Mouse (Mus musculus): ENCODE results near the gene Pigu. TPM values are rescaled to one million over a fixed set of nuclear protein-coding genes. Genes with fewer than 3 reads are reported as not detected.

The Pigu gene
- polyA plus RNA-seq, 1 experiment from 2014 or later: 65.0 TPM

- ATAC-seq (ENCODE audit: low FRiP score, low TSS enrichment): no peak
- Histone ChIP-seq H3K27me3 (ENCODE audit: insufficient read depth, low read length) (no peaks in the 10 kb centered on the region), H3K4me1 (ENCODE audit: insufficient read depth, low read length) (no peaks in the 10 kb centered on the region), H3K4me2 (replicated peaks; ENCODE audit: low read depth, low read length) (no peak overlapping the region), H3K27ac (ENCODE audit: low read length) (no peak overlapping the region), H3K4me3 (ENCODE audit: low read length) (no peak overlapping the region), H3K36me3 (ENCODE audit: insufficient read depth, low read length) (peaks cover 70% of the 10 kb centered on the region), H3K9me3 (ENCODE audit: low read length) (no peaks in the 10 kb centered on the region), H3K9ac (replicated peaks; ENCODE audit: low read length) (no peak overlapping the region)
- WGBS: 93% methylated on average over 5 of the region's 5 CpGs
Measured at GRCm38 (mm10) chr2:155249588-155249987, 107.6 kb downstream of the Pigu start.

- H3K36me3 ChIP-seq (ENCODE audit: insufficient read depth, low read length): peaks cover 77% of the 10 kb centered on the region
- 58% methylated on average over 2 of the region's 2 CpGs for WGBS
Measured at GRCm38 (mm10) chr2:155248718-155249117, 108.5 kb downstream of the Pigu start.

GRCm38 (mm10) chr2:155248206-155248605 lies 109.0 kb downstream of the Pigu start:
- H3K9ac ChIP-seq (replicated peaks; ENCODE audit: low read length): no peak overlapping the region
- no peak overlapping the region for H3K4me2 ChIP-seq (replicated peaks; ENCODE audit: low read depth, low read length)
- H3K27ac ChIP-seq (ENCODE audit: low read length): no peak overlapping the region
- ATAC-seq (ENCODE audit: low FRiP score, low TSS enrichment): no peak
- 87% methylated on average over 1 of the region's 1 CpGs for WGBS
- H3K4me1 ChIP-seq (ENCODE audit: insufficient read depth, low read length): no peaks in the 10 kb centered on the region
- no peaks in the 10 kb centered on the region for H3K27me3 ChIP-seq (ENCODE audit: insufficient read depth, low read length)
- no peaks in the 10 kb centered on the region for H3K9me3 ChIP-seq (ENCODE audit: low read length)
- H3K4me3 ChIP-seq (ENCODE audit: low read length): no peak overlapping the region
- H3K36me3 ChIP-seq (ENCODE audit: insufficient read depth, low read length): peaks cover 82% of the 10 kb centered on the region

More at GRCm38 (mm10) chr2:155248718-155249117, 108.5 kb downstream of the Pigu start:
- H3K27ac ChIP-seq (ENCODE audit: low read length): no peak overlapping the region
- H3K27me3 ChIP-seq (ENCODE audit: insufficient read depth, low read length): no peaks in the 10 kb centered on the region
- H3K9me3 ChIP-seq (ENCODE audit: low read length): no peaks in the 10 kb centered on the region
- H3K9ac ChIP-seq (replicated peaks; ENCODE audit: low read length): no peak overlapping the region
- ATAC-seq (ENCODE audit: low FRiP score, low TSS enrichment): no peak
- no peak overlapping the region for H3K4me2 ChIP-seq (replicated peaks; ENCODE audit: low read depth, low read length)
- H3K4me1 ChIP-seq (ENCODE audit: insufficient read depth, low read length): no peaks in the 10 kb centered on the region
- no peak overlapping the region for H3K4me3 ChIP-seq (ENCODE audit: low read length)

GRCm38 (mm10) chr2:155246231-155246630 lies 111.0 kb downstream of the Pigu start:
- no peaks in the 10 kb centered on the region for H3K4me1 ChIP-seq (ENCODE audit: insufficient read depth, low read length)
- peaks cover 84% of the 10 kb centered on the region for H3K36me3 ChIP-seq (ENCODE audit: insufficient read depth, low read length)
- no peak overlapping the region for H3K4me3 ChIP-seq (ENCODE audit: low read length)
- H3K4me2 ChIP-seq (replicated peaks; ENCODE audit: low read depth, low read length): no peak overlapping the region
- no peaks in the 10 kb centered on the region for H3K27me3 ChIP-seq (ENCODE audit: insufficient read depth, low read length)
- no peak overlapping the region for H3K27ac ChIP-seq (ENCODE audit: low read length)
- H3K9me3 ChIP-seq (ENCODE audit: low read length): no peaks in the 10 kb centered on the region
- ATAC-seq (ENCODE audit: low FRiP score, low TSS enrichment): no peak
- 96% methylated on average over 4 of the region's 4 CpGs for WGBS
- no peak overlapping the region for H3K9ac ChIP-seq (replicated peaks; ENCODE audit: low read length)

- Histone ChIP-seq H3K36me3 (ENCODE audit: insufficient read depth, low read length) (peaks cover 46% of the 10 kb centered on the region), H3K9ac (replicated peaks; ENCODE audit: low read length) (no peak overlapping the region), H3K4me1 (ENCODE audit: insufficient read depth, low read length) (peaks cover 11% of the 10 kb centered on the region), H3K4me3 (ENCODE audit: low read length) (no peak overlapping the region), H3K27ac (ENCODE audit: low read length) (no peak overlapping the region), H3K27me3 (ENCODE audit: insufficient read depth, low read length) (no peaks in the 10 kb centered on the region), H3K9me3 (ENCODE audit: low read length) (no peaks in the 10 kb centered on the region), H3K4me2 (replicated peaks; ENCODE audit: low read depth, low read length) (no peak overlapping the region)
- ATAC-seq (ENCODE audit: low FRiP score, low TSS enrichment): no peak
- 86% methylated on average over 7 of the region's 7 CpGs for WGBS
Measured at GRCm38 (mm10) chr2:155242296-155242855, 114.9 kb downstream of the Pigu start.

GRCm38 (mm10) chr2:155240915-155241314 lies 116.3 kb downstream of the Pigu start:
- Histone ChIP-seq H3K4me3 (ENCODE audit: low read length) (no peak overlapping the region), H3K9ac (replicated peaks; ENCODE audit: low read length) (no peak overlapping the region), H3K27me3 (ENCODE audit: insufficient read depth, low read length) (no peaks in the 10 kb centered on the region), H3K4me2 (replicated peaks; ENCODE audit: low read depth, low read length) (no peak overlapping the region), H3K9me3 (ENCODE audit: low read length) (no peaks in the 10 kb centered on the region), H3K27ac (ENCODE audit: low read length) (no peak overlapping the region), H3K36me3 (ENCODE audit: insufficient read depth, low read length) (peaks cover 35% of the 10 kb centered on the region), H3K4me1 (ENCODE audit: insufficient read depth, low read length) (peaks cover 13% of the 10 kb centered on the region)
- WGBS: 65% methylated on average over 4 of the region's 4 CpGs
- ATAC-seq (ENCODE audit: low FRiP score, low TSS enrichment): no peak

- Histone ChIP-seq H3K9me3 (ENCODE audit: low read length) (no peaks in the 10 kb centered on the region), H3K27me3 (ENCODE audit: insufficient read depth, low read length) (no peaks in the 10 kb centered on the region), H3K27ac (ENCODE audit: low read length) (0 out of 2 replicates have a peak overlapping the region, but pooled peaks have one; percentile 94), H3K36me3 (ENCODE audit: insufficient read depth, low read length) (peaks cover under 1% of the 10 kb centered on the region; the same call in 1 of the 2 replicates), H3K4me2 (replicated peaks; ENCODE audit: low read depth, low read length) (peak overlapping the region; percentile 93), H3K9ac (replicated peaks; ENCODE audit: low read length) (peak overlapping the region; percentile 96), H3K4me1 (ENCODE audit: insufficient read depth, low read length) (peaks cover 13% of the 10 kb centered on the region), H3K4me3 (ENCODE audit: low read length) (peak overlapping the region; percentile 95)
- ATAC-seq (ENCODE audit: low FRiP score, low TSS enrichment): no peak
- WGBS: 15% methylated on average over 4 of the region's 4 CpGs
Measured at GRCm38 (mm10) chr2:155237276-155237675, 120.0 kb downstream of the Pigu start.

GRCm38 (mm10) chr2:155236362-155236992 lies 120.8 kb downstream of the Pigu start, which contains the start of gene Dynlrb1:
Gene Dynlrb1 (plus strand): TSS chr2:155236533.
- ATAC-seq (ENCODE audit: low FRiP score, low TSS enrichment): peak; percentile 100
- Histone ChIP-seq H3K27me3 (ENCODE audit: insufficient read depth, low read length) (no peaks in the 10 kb centered on the region), H3K4me3 (ENCODE audit: low read length) (peak within 1 kb of the TSS; percentile 95), H3K36me3 (ENCODE audit: insufficient read depth, low read length) (no peaks in the 10 kb centered on the region), H3K4me1 (ENCODE audit: insufficient read depth, low read length) (peaks cover 13% of the 10 kb centered on the region), H3K27ac (ENCODE audit: low read length) (peak within 1 kb of the TSS; percentile 94), H3K4me2 (replicated peaks; ENCODE audit: low read depth, low read length) (peak within 1 kb of the TSS; percentile 93), H3K9ac (replicated peaks; ENCODE audit: low read length) (peak within 1 kb of the TSS; percentile 96), H3K9me3 (ENCODE audit: low read length) (no peaks in the 10 kb centered on the region)
- WGBS: under 1% methylated on average over 50 of the region's 50 CpGs

GRCm38 (mm10) chr2:155235746-155236361 lies 121.4 kb downstream of the Pigu start:
- ATAC-seq (ENCODE audit: low FRiP score, low TSS enrichment): peak; percentile 90
- Histone ChIP-seq H3K36me3 (ENCODE audit: insufficient read depth, low read length) (no peaks in the 10 kb centered on the region), H3K4me2 (replicated peaks; ENCODE audit: low read depth, low read length) (peak overlapping the region; percentile 65), H3K9me3 (ENCODE audit: low read length) (no peaks in the 10 kb centered on the region), H3K4me1 (ENCODE audit: insufficient read depth, low read length) (peaks cover 13% of the 10 kb centered on the region), H3K4me3 (ENCODE audit: low read length) (peak overlapping the region; percentile 95), H3K27ac (ENCODE audit: low read length) (peak overlapping the region; percentile 94), H3K9ac (replicated peaks; ENCODE audit: low read length) (peak overlapping the region; percentile 96), H3K27me3 (ENCODE audit: insufficient read depth, low read length) (no peaks in the 10 kb centered on the region)
- WGBS: 3% methylated on average over 13 of the region's 13 CpGs
